Mouse (Mus musculus) right cerebral cortex, postnatal 14 days (tissue): ENCODE results near the gene Kif1bp.
A peak's percentile ranks its signal among the peaks of the same experiment; 100 is the strongest.
"Not testable (repeated sequence)": the region's sequence is repeated elsewhere in the genome, so short reads cannot be mapped to it uniquely, and the experiment has no call there.

ENCODE experiments used
- DNase-seq: peaks from one replicate; pipeline ENCODE4 v3.0.0; 2022

Gene Kif1bp

GRCm38 (mm10) chr10:62508459-62508858 lies 69.8 kb downstream of the Kif1bp start:
- DNase-seq, result no peak

GRCm38 (mm10) chr10:62507591-62508308 lies 70.5 kb downstream of the Kif1bp start:
- peak; percentile 13 for DNase-seq

- no peak for DNase-seq
Measured at GRCm38 (mm10) chr10:62507071-62507470, 71.2 kb downstream of the Kif1bp start.

GRCm38 (mm10) chr10:62506019-62506556 lies 72.2 kb downstream of the Kif1bp start:
- no peak for DNase-seq

- DNase-seq, result no peak
Measured at GRCm38 (mm10) chr10:62505224-62505983, 72.9 kb downstream of the Kif1bp start.

- DNase-seq, result no peak
Measured at GRCm38 (mm10) chr10:62503836-62504628, 74.2 kb downstream of the Kif1bp start.

GRCm38 (mm10) chr10:62503353-62503752 lies 74.9 kb downstream of the Kif1bp start:
- no peak for DNase-seq

- no peak for DNase-seq
Measured at GRCm38 (mm10) chr10:62501951-62502350, 76.3 kb downstream of the Kif1bp start.

GRCm38 (mm10) chr10:62500916-62501615 lies 77.2 kb downstream of the Kif1bp start:
- DNase-seq, result no peak

GRCm38 (mm10) chr10:62500088-62500915 lies 78.0 kb downstream of the Kif1bp start:
- peak; percentile 22 for DNase-seq

- not testable (repeated sequence) for DNase-seq
Measured at GRCm38 (mm10) chr10:62491681-62492080, 86.6 kb downstream of the Kif1bp start.
